Mouse (Mus musculus) right cerebral cortex, postnatal 14 days (tissue): ENCODE data around the gene Olfr545.
"Not testable (repeated sequence)": the region's sequence is repeated elsewhere in the genome, so short reads cannot be mapped to it uniquely, and the experiment has no call there.

ENCODE experiments used
- DNase-seq: peaks from one replicate; pipeline ENCODE4 v3.0.0; 2022

Olfr545 gene

GRCm38 (mm10) chr7:102499473-102499872 lies at the start of gene Olfr545:
Olfr545 (minus strand) TSS chr7:102499573.
- DNase-seq, result no peak

GRCm38 (mm10) chr7:102541251-102541650 lies 41.9 kb upstream of the Olfr545 start:
- DNase-seq, result no peak

GRCm38 (mm10) chr7:102540596-102540995 lies 41.2 kb upstream of the Olfr545 start, which contains the start of gene Olfr548-ps1:
Olfr548-ps1 (plus strand) TSS chr7:102540896.
- DNase-seq, result no peak

GRCm38 (mm10) chr7:102534449-102534848 lies 35.1 kb upstream of the Olfr545 start, which contains the start of gene Olfr547:
Olfr547 (plus strand) TSS chr7:102534749.
- DNase-seq, result no peak

- DNase-seq, result no peak
Observed at GRCm38 (mm10) chr7:102529052-102529451, 29.7 kb upstream of the Olfr545 start.

- DNase-seq, result no peak
Observed at GRCm38 (mm10) chr7:102517051-102517335, 17.6 kb upstream of the Olfr545 start.

- no peak for DNase-seq
Observed at GRCm38 (mm10) chr7:102516261-102517050, 17.1 kb upstream of the Olfr545 start.

GRCm38 (mm10) chr7:102514144-102514543 lies 14.8 kb upstream of the Olfr545 start:
- no peak for DNase-seq

GRCm38 (mm10) chr7:102512814-102513435 lies 13.6 kb upstream of the Olfr545 start:
- peak; percentile 95 for DNase-seq

- no peak for DNase-seq
Observed at GRCm38 (mm10) chr7:102511927-102512326, 12.6 kb upstream of the Olfr545 start.

- DNase-seq, result no peak
Observed at GRCm38 (mm10) chr7:102509726-102510125, 10.4 kb upstream of the Olfr545 start.

- DNase-seq, result no peak
Observed at GRCm38 (mm10) chr7:102508666-102509065, 9.3 kb upstream of the Olfr545 start.

- DNase-seq, result no peak
Observed at GRCm38 (mm10) chr7:102508066-102508465, 8.7 kb upstream of the Olfr545 start.

- peak; percentile 72 for DNase-seq
Observed at GRCm38 (mm10) chr7:102506848-102507247, 7.5 kb upstream of the Olfr545 start.

- DNase-seq, result no peak
Observed at GRCm38 (mm10) chr7:102501986-102502385, 2.6 kb upstream of the Olfr545 start.

GRCm38 (mm10) chr7:102494416-102494815 lies 5.0 kb downstream of the Olfr545 start:
- not testable (repeated sequence) for DNase-seq

- no peak for DNase-seq
Observed at GRCm38 (mm10) chr7:102488161-102488560, 11.2 kb downstream of the Olfr545 start, which contains the start of gene Olfr544. Olfr544 (minus strand) TSS chr7:102488313.

- no peak for DNase-seq
Observed at GRCm38 (mm10) chr7:102486105-102486504, 13.3 kb downstream of the Olfr545 start.

GRCm38 (mm10) chr7:102484766-102485165 lies 14.6 kb downstream of the Olfr545 start:
- DNase-seq, result not testable (repeated sequence)

GRCm38 (mm10) chr7:102483665-102484064 lies 15.7 kb downstream of the Olfr545 start:
- no peak for DNase-seq

GRCm38 (mm10) chr7:102481579-102481978 lies 17.8 kb downstream of the Olfr545 start, which contains the start of gene Olfr543:
Olfr543 (minus strand) TSS chr7:102481679.
- no peak for DNase-seq

- no peak for DNase-seq
Observed at GRCm38 (mm10) chr7:102480821-102481220, 18.6 kb downstream of the Olfr545 start.

- no peak for DNase-seq
Observed at GRCm38 (mm10) chr7:102479368-102480078, 19.9 kb downstream of the Olfr545 start.

GRCm38 (mm10) chr7:102478926-102479325 lies 20.4 kb downstream of the Olfr545 start:
- DNase-seq, result no peak
